ENCODE assay signal across 22 mouse cellular contexts in genomic region chr7:79473496-79474194, GRCm38 (mm10). TPM values are rescaled to one million over a fixed set of nuclear protein-coding genes. Genes with fewer than 3 reads are reported as not detected.
DNase-seq lines count a peak whose midpoint lies in the region; ATAC-seq and TF ChIP-seq lines count a peak whose summit lies in the region.
"Had no signal": no experiment of that assay in that cellular context is flagged by ENCODE, and none has a peak within 500 bp of the region (broad histone marks: within the 10 kb centered on the region; RNA-seq: fewer than 3 reads in every experiment).

No protein-coding gene starts in this region.

- no peaks in the 10 kb centered on the region for H3K27me3 ChIP-seq in kidney, postnatal 0 days (ENCODE audit: insufficient read depth, low read length)
- no peaks in the 10 kb centered on the region for H3K27me3 ChIP-seq in kidney, embryonic 14.5 days (ENCODE audit: control insufficient read depth, insufficient read depth, low read length)
- H3K27me3 ChIP-seq: embryonic facial prominence, embryonic 12.5 days had no signal

- no peak for ATAC-seq in kidney, postnatal 0 days (replicated peaks; ENCODE audit: low FRiP score, low read depth)
- no peak for ATAC-seq in kidney, embryonic 14.5 days (ENCODE audit: low FRiP score, low TSS enrichment)
- ATAC-seq: forebrain, embryonic 14.5 days; forebrain, postnatal 0 days had no signal

- no peak overlapping the region for H3K4me3 ChIP-seq in kidney, postnatal 0 days (replicated peaks; ENCODE audit: low read depth, low read length)
- H3K4me3 ChIP-seq in kidney, embryonic 14.5 days (ENCODE audit: low read length), result no peak overlapping the region
- H3K4me3 ChIP-seq: embryonic facial prominence, embryonic 12.5 days; embryonic facial prominence, embryonic 15.5 days; gastrocnemius, adult 2 months; heart, embryonic 10.5 days; hindbrain, embryonic 12.5 days; hindbrain, embryonic 15.5 days had no signal

- H3K27ac ChIP-seq in kidney, postnatal 0 days, result no peak overlapping the region
- no peak overlapping the region for H3K27ac ChIP-seq in kidney, embryonic 14.5 days (ENCODE audit: low read depth, low read length)
- H3K27ac ChIP-seq: embryonic facial prominence, embryonic 12.5 days; embryonic facial prominence, embryonic 15.5 days; gastrocnemius, adult 2 months; heart, embryonic 10.5 days; hindbrain, embryonic 12.5 days; hindbrain, embryonic 15.5 days had no signal

- no peak overlapping the region for H3K9ac ChIP-seq in kidney, postnatal 0 days (ENCODE audit: low read depth, low read length)
- no peak overlapping the region for H3K9ac ChIP-seq in kidney, embryonic 14.5 days (ENCODE audit: low read depth, low read length)
- H3K9ac ChIP-seq: embryonic facial prominence, embryonic 12.5 days; embryonic facial prominence, embryonic 15.5 days; forebrain, postnatal 0 days; hindbrain, embryonic 12.5 days; hindbrain, embryonic 15.5 days had no signal

- H3K36me3 ChIP-seq in kidney, postnatal 0 days (ENCODE audit: insufficient read depth, low read length), result no peaks in the 10 kb centered on the region
- H3K36me3 ChIP-seq in kidney, embryonic 14.5 days (ENCODE audit: control insufficient read depth, insufficient read depth, low read length), result no peaks in the 10 kb centered on the region
- H3K36me3 ChIP-seq: embryonic facial prominence, embryonic 12.5 days; embryonic facial prominence, embryonic 15.5 days; heart, embryonic 10.5 days; hindbrain, embryonic 12.5 days; hindbrain, embryonic 15.5 days had no signal

- no peaks in the 10 kb centered on the region for H3K4me1 ChIP-seq in kidney, postnatal 0 days (replicated peaks; ENCODE audit: insufficient read depth, low read length)
- H3K4me1 ChIP-seq in kidney, embryonic 14.5 days (ENCODE audit: control insufficient read depth, insufficient read depth, low read length), result no peaks in the 10 kb centered on the region
- H3K4me1 ChIP-seq: embryonic facial prominence, embryonic 12.5 days; embryonic facial prominence, embryonic 15.5 days had no signal

- WGBS in kidney, postnatal 0 days, result 80% methylated on average over 9 of the region's 9 CpGs
- 85% methylated on average over 9 of the region's 9 CpGs for WGBS in kidney, embryonic 14.5 days

- TF ChIP-seq CTCF in kidney, postnatal 0 days (IDR thresholded peaks at IDR 0.05; ENCODE audit: low read depth), result no peak

- peak; percentile 15 for DNase-seq in kidney, postnatal 0 days (ENCODE audit: low spot score)
- peak; percentile 48 for DNase-seq in lung, postnatal 10 days
- no peak for DNase-seq in lung, postnatal 14 days
- peak; percentile 94 for DNase-seq in R1 (ENCODE audit: low read depth, low spot score)
- DNase-seq in lung, postnatal 36 days, result peak; percentile 42
- no peak for DNase-seq in adrenal gland, postnatal 25 days
- DNase-seq: adrenal gland, postnatal 10 days; cerebellum, adult 11 months; cerebellum, adult 2 months; cerebellum, adult 9-11 months; cerebellum, postnatal 25 days; forebrain, postnatal 0 days; gastrocnemius, adult 2 months; gastrocnemius, postnatal 14 days; heart, adult 11 months had no signal

- H3K4me2 ChIP-seq in kidney, postnatal 0 days (ENCODE audit: low read length), result no peak overlapping the region
- H3K4me2 ChIP-seq in kidney, embryonic 14.5 days (replicated peaks; ENCODE audit: low read depth, low read length), result no peak overlapping the region
- H3K4me2 ChIP-seq: embryonic facial prominence, embryonic 12.5 days; embryonic facial prominence, embryonic 15.5 days; hindbrain, embryonic 12.5 days; hindbrain, embryonic 15.5 days had no signal

- H3K9me3 ChIP-seq in kidney, postnatal 0 days (replicated peaks; ENCODE audit: low read length), result no peaks in the 10 kb centered on the region
- no peaks in the 10 kb centered on the region for H3K9me3 ChIP-seq in kidney, embryonic 14.5 days (ENCODE audit: control insufficient read depth, low read length)
- H3K9me3 ChIP-seq: embryonic facial prominence, embryonic 12.5 days; embryonic facial prominence, embryonic 15.5 days; heart, embryonic 10.5 days; hindbrain, embryonic 12.5 days; hindbrain, embryonic 15.5 days had no signal

RNA-seq across cellular contexts. Expression of gene Polg, which starts 7.5 kb away (rescaled TPM):
- 22.6 and 22.8 TPM in 2 replicates for polyA plus RNA-seq in kidney, postnatal 0 days (2015; fragmentation: Nextera tagmentation; extraction: Ambion mirVana)
- polyA plus RNA-seq in kidney, embryonic 14.5 days (2014; fragmentation: Nextera tagmentation; extraction: Ambion mirVana), result 21.3 and 35.9 TPM in 2 replicates
- 61.6 and 81.1 TPM in 2 replicates for total RNA-seq in adrenal gland, postnatal 25 days (2021)

Comparison
In these comparisons a context has a peak if more than half of its experiments do, and no peak if none do; other contexts are left out.
1. DNase-seq: peak in kidney, postnatal 0 days (single experiment), lung, postnatal 10 days (single experiment), R1 (single experiment) and lung, postnatal 36 days (single experiment); none in lung, postnatal 14 days (single experiment) and adrenal gland, postnatal 25 days (single experiment).